24 mouse cellular contexts compared by ENCODE assay signal in genomic region chr9:83405150-83405549, GRCm38 (mm10). TPM values are rescaled to one million over a fixed set of nuclear protein-coding genes. Genes with fewer than 3 reads are reported as not detected.
DNase-seq lines count a peak whose midpoint lies in the region; ATAC-seq lines count a peak whose summit lies in the region.
"Had no signal": no experiment of that assay in that cellular context is flagged by ENCODE, and none has a peak within 500 bp of the region (broad histone marks: within the 10 kb centered on the region; RNA-seq: fewer than 3 reads in every experiment).

No protein-coding gene starts in this region.

- H3K27ac ChIP-seq in heart, embryonic 12.5 days (ENCODE audit: poor library complexity, severe bottlenecking): no peak overlapping the region
- H3K27ac ChIP-seq in lung, embryonic 16.5 days (ENCODE audit: low read length): no peak overlapping the region
- H3K27ac ChIP-seq: embryonic facial prominence, embryonic 10.5 days; embryonic facial prominence, embryonic 12.5 days; forebrain, embryonic 13.5 days; forebrain, embryonic 15.5 days had no signal

- H3K36me3 ChIP-seq in heart, embryonic 12.5 days: peaks cover 12% of the 10 kb centered on the region
- no peaks in the 10 kb centered on the region for H3K36me3 ChIP-seq in lung, embryonic 16.5 days (ENCODE audit: control insufficient read depth, insufficient read depth, low read length)
- H3K36me3 ChIP-seq: embryonic facial prominence, embryonic 12.5 days had no signal

- ATAC-seq in heart, embryonic 12.5 days (ENCODE audit: insufficient number of reproducible peaks, low FRiP score): no peak
- peak; percentile 61; the same call in 1 of the 2 replicates for ATAC-seq in lung, embryonic 16.5 days (ENCODE audit: low read depth)
- ATAC-seq: activated CD4-positive, CD25-positive, alpha-beta regulatory T cell, adult 4 months; CD4-positive, CD25-positive, alpha-beta regulatory T cell, adult 4 months; forebrain, embryonic 13.5 days; forebrain, embryonic 15.5 days; Patski had no signal

- no peaks in the 10 kb centered on the region for H3K27me3 ChIP-seq in heart, embryonic 12.5 days (replicated peaks)
- no peaks in the 10 kb centered on the region for H3K27me3 ChIP-seq in lung, embryonic 16.5 days (ENCODE audit: control insufficient read depth, insufficient read depth, low read depth, low read length)
- H3K27me3 ChIP-seq: CH12.LX; embryonic facial prominence, embryonic 12.5 days; forebrain, embryonic 13.5 days; forebrain, embryonic 15.5 days; Patski had no signal

- H3K4me2 ChIP-seq in heart, embryonic 12.5 days: no peak overlapping the region
- H3K4me2 ChIP-seq in lung, embryonic 16.5 days (ENCODE audit: low read depth, low read length): no peak overlapping the region
- H3K4me2 ChIP-seq: embryonic facial prominence, embryonic 12.5 days; forebrain, embryonic 13.5 days; forebrain, embryonic 15.5 days had no signal

- no peak overlapping the region for H3K4me3 ChIP-seq in heart, embryonic 12.5 days
- no peak overlapping the region for H3K4me3 ChIP-seq in lung, embryonic 16.5 days (ENCODE audit: low read length)
- H3K4me3 ChIP-seq: embryonic facial prominence, embryonic 10.5 days; embryonic facial prominence, embryonic 12.5 days; forebrain, embryonic 13.5 days; forebrain, embryonic 15.5 days had no signal

- H3K4me1 ChIP-seq in heart, embryonic 12.5 days (replicated peaks): no peaks in the 10 kb centered on the region
- 0 out of 2 replicates have a peak, but pooled peaks cover 2% of the 10 kb centered on the region for H3K4me1 ChIP-seq in lung, embryonic 16.5 days (replicated peaks; ENCODE audit: control insufficient read depth, insufficient read depth, low read length)
- H3K4me1 ChIP-seq: embryonic facial prominence, embryonic 12.5 days; forebrain, embryonic 13.5 days had no signal

- H3K9me3 ChIP-seq in heart, embryonic 12.5 days (replicated peaks): no peaks in the 10 kb centered on the region
- H3K9me3 ChIP-seq in lung, embryonic 16.5 days (ENCODE audit: control insufficient read depth, low read length): no peaks in the 10 kb centered on the region
- H3K9me3 ChIP-seq: embryonic facial prominence, embryonic 10.5 days; embryonic facial prominence, embryonic 12.5 days; forebrain, embryonic 13.5 days; forebrain, embryonic 15.5 days; G1E had no signal

- DNase-seq in heart, adult 11 months: peak; percentile 50
- no peak for DNase-seq in lung, postnatal 14 days
- DNase-seq in lung, postnatal 10 days: peak; percentile 3
- no peak for DNase-seq in lung, postnatal 4 days
- DNase-seq: adrenal gland, adult 8-10 months; adrenal gland, postnatal 14 days; adrenal gland, postnatal 36 days; B cell, adult 2 months; cerebellum, adult 11-12 months; cerebellum, adult 2 months; cerebellum, adult 9-10 months; cerebellum, postnatal 10 days; cerebellum, postnatal 25 days had no signal

- no peak overlapping the region for H3K9ac ChIP-seq in heart, embryonic 12.5 days
- H3K9ac ChIP-seq in lung, embryonic 16.5 days (ENCODE audit: low read length): no peak overlapping the region
- H3K9ac ChIP-seq: embryonic facial prominence, embryonic 12.5 days; forebrain, embryonic 13.5 days; forebrain, embryonic 15.5 days had no signal

- WGBS in heart, embryonic 12.5 days: 51% methylated on average over 7 of the region's 7 CpGs
- 42% methylated on average over 7 of the region's 7 CpGs for WGBS in lung, embryonic 16.5 days

RNA-seq across cellular contexts. Expression of gene Lca5, which starts 35.8 kb away (rescaled TPM):
- polyA plus RNA-seq in heart, embryonic 12.5 days (2016; fragmentation: Nextera tagmentation; extraction: Ambion mirVana): 14.5 and 15.8 TPM in 2 replicates
- polyA plus RNA-seq in lung, embryonic 16.5 days (2015; fragmentation: Nextera tagmentation; extraction: Ambion mirVana): 15.2 and 15.7 TPM in 2 replicates

Comparison
In these comparisons a context has a peak if more than half of its experiments do, and no peak if none do; other contexts are left out.
1. DNase-seq: peak in heart, adult 11 months (single experiment) and lung, postnatal 10 days (single experiment); none in lung, postnatal 14 days (single experiment) and lung, postnatal 4 days (0 of 2).